Mouse (Mus musculus): ENCODE data around the gene Gmppa. TPM values are rescaled to one million over a fixed set of nuclear protein-coding genes. Genes with fewer than 3 reads are reported as not detected.

The Gmppa gene
- polyA plus RNA-seq, 1 experiment from 2014 or later, result 64.6 TPM

DNA sequence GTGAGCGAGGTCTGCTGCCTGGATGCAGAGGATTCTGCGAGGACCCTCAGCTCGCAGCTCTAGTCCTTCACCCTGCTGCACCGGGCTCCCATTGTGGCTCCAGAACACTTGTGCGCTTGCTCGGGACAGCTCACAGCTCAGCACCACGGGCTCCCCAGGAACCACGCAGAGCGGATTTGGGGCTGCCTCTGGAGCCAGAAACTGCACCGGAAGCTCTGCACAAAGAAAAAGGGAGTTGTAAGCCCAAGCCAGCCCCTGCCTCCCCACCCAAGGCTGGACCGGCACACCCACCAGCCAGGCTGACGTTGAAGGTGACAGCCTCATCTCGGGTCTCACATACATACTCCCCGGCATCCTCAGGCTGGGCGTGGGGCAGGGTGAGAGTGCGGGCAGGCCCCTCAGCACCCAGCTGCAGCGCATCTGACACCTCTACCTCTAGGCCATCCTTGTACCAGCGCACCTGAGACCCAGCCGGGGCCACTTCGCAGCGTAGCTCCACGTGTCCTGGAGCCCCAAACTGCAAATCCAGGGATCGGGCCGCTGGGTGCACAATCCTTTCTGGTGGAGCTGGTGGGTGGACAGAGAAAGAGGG lies 56.9 kb downstream of the Gmppa start:
- no peak overlapping the region for H3K4me2 ChIP-seq (replicated peaks)
- H3K27me3 ChIP-seq, result peaks cover 26% of the 10 kb centered on the region
- no peak for ATAC-seq (ENCODE audit: insufficient number of reproducible peaks, insufficient read depth, low FRiP score, low TSS enrichment)

More for the DNA sequence above, 56.9 kb downstream of the Gmppa start:
- Histone ChIP-seq H3K9ac (no peak overlapping the region), H3K27ac (no peak overlapping the region), H3K9me3 (no peaks in the 10 kb centered on the region), H3K36me3 (peaks cover 62% of the 10 kb centered on the region), H3K4me3 (no peak overlapping the region), H3K4me1 (0 out of 2 replicates have a peak, but pooled peaks cover 6% of the 10 kb centered on the region)
- 40% methylated on average over 24 of the region's 24 CpGs for WGBS

Other genes starting within 250 kb of the Gmppa start
- gene Ankzf1, start 243.8 kb upstream of the Gmppa start, polyA plus RNA-seq (2016; fragmentation: Nextera tagmentation; extraction: Ambion mirVana), result 27.6 and 31.5 TPM in 2 replicates
- 29.0 and 32.5 TPM in 2 replicates for gene Atg9a, start 243.7 kb upstream of the Gmppa start, polyA plus RNA-seq (2016; fragmentation: Nextera tagmentation; extraction: Ambion mirVana)
- gene Glb1l, start 225.1 kb upstream of the Gmppa start, polyA plus RNA-seq (2016; fragmentation: Nextera tagmentation; extraction: Ambion mirVana), result 21.6 and 21.7 TPM in 2 replicates
- 132 and 138 TPM in 2 replicates for gene Stk16, start 225.1 kb upstream of the Gmppa start, polyA plus RNA-seq (2016; fragmentation: Nextera tagmentation; extraction: Ambion mirVana)
- 16.2 and 18.7 TPM in 2 replicates for gene Tuba4a, start 216.1 kb upstream of the Gmppa start, polyA plus RNA-seq (2016; fragmentation: Nextera tagmentation; extraction: Ambion mirVana)
- gene A630095N17Rik, start 203.8 kb upstream of the Gmppa start, polyA plus RNA-seq (2016; fragmentation: Nextera tagmentation; extraction: Ambion mirVana), result not detected in 2 replicates
- 40.0 and 45.0 TPM in 2 replicates for gene Dnajb2, start 199.5 kb upstream of the Gmppa start, polyA plus RNA-seq (2016; fragmentation: Nextera tagmentation; extraction: Ambion mirVana)
- gene Ptprn, start 171.4 kb upstream of the Gmppa start, polyA plus RNA-seq (2016; fragmentation: Nextera tagmentation; extraction: Ambion mirVana), result 2.0 and 2.5 TPM in 2 replicates
- 1.8 and 5.4 TPM in 2 replicates for gene Resp18, start 157.5 kb upstream of the Gmppa start, polyA plus RNA-seq (2016; fragmentation: Nextera tagmentation; extraction: Ambion mirVana)
- 136 and 143 TPM in 2 replicates for gene Dnpep, start 117.9 kb upstream of the Gmppa start, polyA plus RNA-seq (2016; fragmentation: Nextera tagmentation; extraction: Ambion mirVana)
- gene Des, start 75.6 kb upstream of the Gmppa start, polyA plus RNA-seq (2016; fragmentation: Nextera tagmentation; extraction: Ambion mirVana), result 15.9 and 20.1 TPM in 2 replicates
- gene Speg, start 60.6 kb upstream of the Gmppa start, polyA plus RNA-seq (2016; fragmentation: Nextera tagmentation; extraction: Ambion mirVana), result 26.1 and 26.7 TPM in 2 replicates
- 0.64 and 0.76 TPM in 2 replicates for gene Asic4, start 14.5 kb downstream of the Gmppa start, polyA plus RNA-seq (2016; fragmentation: Nextera tagmentation; extraction: Ambion mirVana)
- gene Chpf, start 43.4 kb downstream of the Gmppa start, polyA plus RNA-seq (2016; fragmentation: Nextera tagmentation; extraction: Ambion mirVana), result 32.5 and 33.5 TPM in 2 replicates
- 2.5 and 3.1 TPM in 2 replicates for gene Tmem198, start 43.6 kb downstream of the Gmppa start, polyA plus RNA-seq (2016; fragmentation: Nextera tagmentation; extraction: Ambion mirVana)
- gene Obsl1, start 70.5 kb downstream of the Gmppa start, polyA plus RNA-seq (2016; fragmentation: Nextera tagmentation; extraction: Ambion mirVana), result 101 and 104 TPM in 2 replicates
- gene Inha, start 71.1 kb downstream of the Gmppa start, polyA plus RNA-seq (2016; fragmentation: Nextera tagmentation; extraction: Ambion mirVana), result 11.7 and 11.8 TPM in 2 replicates
- gene Stk11ip, start 85.6 kb downstream of the Gmppa start, polyA plus RNA-seq (2016; fragmentation: Nextera tagmentation; extraction: Ambion mirVana), result 28.0 and 28.7 TPM in 2 replicates
- gene Slc4a3, start 110.3 kb downstream of the Gmppa start, polyA plus RNA-seq (2016; fragmentation: Nextera tagmentation; extraction: Ambion mirVana), result 33.1 and 33.7 TPM in 2 replicates

Measured in embryonic facial prominence, embryonic 12.5 days (tissue).